Mouse (Mus musculus): Measurements from ENCODE around the gene Cxcl15. TPM values are rescaled to one million over a fixed set of nuclear protein-coding genes. Genes with fewer than 3 reads are reported as not detected.
A peak's percentile ranks its signal among the peaks of the same experiment; 100 is the strongest.
"Not testable (repeated sequence)": the region's sequence is repeated elsewhere in the genome, so short reads cannot be mapped to it uniquely, and the experiment has no call there.

The Cxcl15 gene
- polyA plus RNA-seq, 1 experiment from 2014 or later, result 0.11 TPM

GRCm38 (mm10) chr5:90785659-90786588, 8.4 kb upstream of the Cxcl15 start, which contains the start of gene Cxcl3:
TSS of gene Cxcl3 (plus strand) at chr5:90786103.
- WGBS, result 18% methylated on average over 24 of the region's 26 CpGs
- Histone ChIP-seq H3K4me2 (replicated peaks; ENCODE audit: low read depth, low read length) (peak within 1 kb of the TSS; percentile 37), H3K9me3 (ENCODE audit: control insufficient read depth, low read length) (no peaks in the 10 kb centered on the region), H3K27ac (ENCODE audit: low read depth, low read length) (no peak within 1 kb of the TSS), H3K9ac (ENCODE audit: low read depth, low read length) (no peak within 1 kb of the TSS), H3K4me3 (ENCODE audit: low read depth, low read length) (peak within 1 kb of the TSS; percentile 10; the same call in 1 of the 2 replicates), H3K4me1 (replicated peaks; ENCODE audit: control insufficient read depth, insufficient read depth, low read length) (no peaks in the 10 kb centered on the region), H3K27me3 (ENCODE audit: control insufficient read depth, insufficient read depth, low read length) (no peaks in the 10 kb centered on the region), H3K36me3 (ENCODE audit: control insufficient read depth, insufficient read depth, low read length) (no peaks in the 10 kb centered on the region)
- peak; percentile 84 for ATAC-seq (ENCODE audit: low FRiP score)
- DNase-seq (ENCODE audit: low spot score), result peak; percentile 49

GRCm38 (mm10) chr5:90788114-90788513, 6.2 kb upstream of the Cxcl15 start:
- no peak for DNase-seq (ENCODE audit: low spot score)
- WGBS, result 72% methylated on average over 4 of the region's 4 CpGs
- Histone ChIP-seq H3K27ac (ENCODE audit: low read depth, low read length) (no peak overlapping the region), H3K4me2 (replicated peaks; ENCODE audit: low read depth, low read length) (no peak overlapping the region), H3K4me3 (ENCODE audit: low read depth, low read length) (no peak overlapping the region), H3K36me3 (ENCODE audit: control insufficient read depth, insufficient read depth, low read length) (no peaks in the 10 kb centered on the region), H3K9ac (ENCODE audit: low read depth, low read length) (no peak overlapping the region), H3K4me1 (replicated peaks; ENCODE audit: control insufficient read depth, insufficient read depth, low read length) (no peaks in the 10 kb centered on the region), H3K9me3 (ENCODE audit: control insufficient read depth, low read length) (no peaks in the 10 kb centered on the region), H3K27me3 (ENCODE audit: control insufficient read depth, insufficient read depth, low read length) (no peaks in the 10 kb centered on the region)
- ATAC-seq (ENCODE audit: low FRiP score), result no peak

GRCm38 (mm10) chr5:90789306-90790073, 4.8 kb upstream of the Cxcl15 start:
- Histone ChIP-seq H3K27ac (ENCODE audit: low read depth, low read length) (no peak overlapping the region), H3K9ac (ENCODE audit: low read depth, low read length) (no peak overlapping the region), H3K4me3 (ENCODE audit: low read depth, low read length) (no peak overlapping the region), H3K4me1 (replicated peaks; ENCODE audit: control insufficient read depth, insufficient read depth, low read length) (no peaks in the 10 kb centered on the region), H3K9me3 (ENCODE audit: control insufficient read depth, low read length) (no peaks in the 10 kb centered on the region), H3K27me3 (ENCODE audit: control insufficient read depth, insufficient read depth, low read length) (no peaks in the 10 kb centered on the region), H3K4me2 (replicated peaks; ENCODE audit: low read depth, low read length) (no peak overlapping the region), H3K36me3 (ENCODE audit: control insufficient read depth, insufficient read depth, low read length) (no peaks in the 10 kb centered on the region)
- WGBS, result 88% methylated on average over 11 of the region's 11 CpGs
- no peak for ATAC-seq (ENCODE audit: low FRiP score)
- DNase-seq (ENCODE audit: low spot score), result no peak

- H3K9ac ChIP-seq (ENCODE audit: low read depth, low read length), result no peak overlapping the region
- H3K4me2 ChIP-seq (replicated peaks; ENCODE audit: low read depth, low read length), result no peak overlapping the region
- H3K27me3 ChIP-seq (ENCODE audit: control insufficient read depth, insufficient read depth, low read length), result no peaks in the 10 kb centered on the region
- WGBS, result 81% methylated on average over 8 of the region's 8 CpGs
- H3K4me3 ChIP-seq (ENCODE audit: low read depth, low read length), result no peak overlapping the region
- H3K36me3 ChIP-seq (ENCODE audit: control insufficient read depth, insufficient read depth, low read length), result no peaks in the 10 kb centered on the region
- no peak for ATAC-seq (ENCODE audit: low FRiP score)
- H3K9me3 ChIP-seq (ENCODE audit: control insufficient read depth, low read length), result no peaks in the 10 kb centered on the region
- no peak overlapping the region for H3K27ac ChIP-seq (ENCODE audit: low read depth, low read length)
- no peaks in the 10 kb centered on the region for H3K4me1 ChIP-seq (replicated peaks; ENCODE audit: control insufficient read depth, insufficient read depth, low read length)
- DNase-seq (ENCODE audit: low spot score), result no peak
Measured at GRCm38 (mm10) chr5:90790074-90790502, 4.2 kb upstream of the Cxcl15 start.

- 88% methylated on average over 2 of the region's 2 CpGs for WGBS
- H3K9me3 ChIP-seq (ENCODE audit: control insufficient read depth, low read length); H3K9ac ChIP-seq (ENCODE audit: low read depth, low read length); H3K27ac ChIP-seq (ENCODE audit: low read depth, low read length); H3K4me3 ChIP-seq (ENCODE audit: low read depth, low read length); H3K4me2 ChIP-seq (replicated peaks; ENCODE audit: low read depth, low read length); DNase-seq (ENCODE audit: low spot score); H3K36me3 ChIP-seq (ENCODE audit: control insufficient read depth, insufficient read depth, low read length); ATAC-seq (ENCODE audit: low FRiP score); H3K4me1 ChIP-seq (replicated peaks; ENCODE audit: control insufficient read depth, insufficient read depth, low read length); H3K27me3 ChIP-seq (ENCODE audit: control insufficient read depth, insufficient read depth, low read length): not testable (repeated sequence)
Measured at GRCm38 (mm10) chr5:90795392-90795791, 1.1 kb downstream of the Cxcl15 start.

GRCm38 (mm10) chr5:90804574-90804973, 10.2 kb downstream of the Cxcl15 start:
- no peaks in the 10 kb centered on the region for H3K9me3 ChIP-seq (ENCODE audit: control insufficient read depth, low read length)
- ATAC-seq (ENCODE audit: low FRiP score), result no peak
- H3K27ac ChIP-seq (ENCODE audit: low read depth, low read length), result no peak overlapping the region
- H3K4me2 ChIP-seq (replicated peaks; ENCODE audit: low read depth, low read length), result no peak overlapping the region
- no peaks in the 10 kb centered on the region for H3K4me1 ChIP-seq (replicated peaks; ENCODE audit: control insufficient read depth, insufficient read depth, low read length)
- no peak overlapping the region for H3K4me3 ChIP-seq (ENCODE audit: low read depth, low read length)
- no peak for DNase-seq (ENCODE audit: low spot score)
- no peaks in the 10 kb centered on the region for H3K36me3 ChIP-seq (ENCODE audit: control insufficient read depth, insufficient read depth, low read length)
- H3K9ac ChIP-seq (ENCODE audit: low read depth, low read length), result no peak overlapping the region
- no peaks in the 10 kb centered on the region for H3K27me3 ChIP-seq (ENCODE audit: control insufficient read depth, insufficient read depth, low read length)

GRCm38 (mm10) chr5:90806050-90806449, 11.7 kb downstream of the Cxcl15 start:
- ATAC-seq (ENCODE audit: low FRiP score) (no peak), DNase-seq (ENCODE audit: low spot score) (no peak)
- no peak overlapping the region for H3K4me2 ChIP-seq (replicated peaks; ENCODE audit: low read depth, low read length)
- H3K27me3 ChIP-seq (ENCODE audit: control insufficient read depth, insufficient read depth, low read length), result no peaks in the 10 kb centered on the region
- H3K9me3 ChIP-seq (ENCODE audit: control insufficient read depth, low read length), result no peaks in the 10 kb centered on the region
- no peaks in the 10 kb centered on the region for H3K36me3 ChIP-seq (ENCODE audit: control insufficient read depth, insufficient read depth, low read length)
- no peak overlapping the region for H3K4me3 ChIP-seq (ENCODE audit: low read depth, low read length)
- no peaks in the 10 kb centered on the region for H3K4me1 ChIP-seq (replicated peaks; ENCODE audit: control insufficient read depth, insufficient read depth, low read length)
- no peak overlapping the region for H3K27ac ChIP-seq (ENCODE audit: low read depth, low read length)
- no peak overlapping the region for H3K9ac ChIP-seq (ENCODE audit: low read depth, low read length)

GRCm38 (mm10) chr5:90807176-90807950, 13.0 kb downstream of the Cxcl15 start:
- no peak for ATAC-seq (ENCODE audit: low FRiP score)
- Histone ChIP-seq H3K27me3 (ENCODE audit: control insufficient read depth, insufficient read depth, low read length) (no peaks in the 10 kb centered on the region), H3K36me3 (ENCODE audit: control insufficient read depth, insufficient read depth, low read length) (no peaks in the 10 kb centered on the region), H3K27ac (ENCODE audit: low read depth, low read length) (no peak overlapping the region), H3K4me3 (ENCODE audit: low read depth, low read length) (no peak overlapping the region), H3K9ac (ENCODE audit: low read depth, low read length) (no peak overlapping the region), H3K4me1 (replicated peaks; ENCODE audit: control insufficient read depth, insufficient read depth, low read length) (no peaks in the 10 kb centered on the region), H3K9me3 (ENCODE audit: control insufficient read depth, low read length) (no peaks in the 10 kb centered on the region), H3K4me2 (replicated peaks; ENCODE audit: low read depth, low read length) (no peak overlapping the region)
- DNase-seq (ENCODE audit: low spot score), result no peak
- 88% methylated on average over 3 of the region's 3 CpGs for WGBS

Measured in hindbrain, embryonic 11.5 days (tissue).